Mouse (Mus musculus) forebrain, embryonic 11.5 days (tissue): ENCODE data around the gene Spdya. TPM values are rescaled to one million over a fixed set of nuclear protein-coding genes. Genes with fewer than 3 reads are reported as not detected.
"Not testable (repeated sequence)": the region's sequence is repeated elsewhere in the genome, so short reads cannot be mapped to it uniquely, and the experiment has no call there.

Experiments
- ATAC-seq: fragments of 200-750 bp; cut with Nextera tagmentation; replicated peaks from 2 replicates; pipeline ENCODE4 v1.8.0; 2017; ENCODE audit warnings: moderate TSS enrichment; ENCODE audit not compliant: low FRiP score
- DNase-seq: peaks from one replicate; pipeline ENCODE4 v3.0.0-alpha.2; 2017; ENCODE audit warnings: low spot score
- H3K27ac ChIP-seq: fragments of 300-500 bp; sonication (generic); 2 replicates; pipeline ENCODE4 v1.5.1; 2014; ENCODE audit warnings: low read depth, low read length
- H3K27me3 ChIP-seq: fragments of 300-500 bp; sonication (generic); 2 replicates; pipeline ENCODE4 v1.6.1; 2014; ENCODE audit warnings: mild to moderate bottlenecking, low read length, mixed read lengths; ENCODE audit not compliant: control insufficient read depth, insufficient read depth
- H3K36me3 ChIP-seq: fragments of 300-500 bp; sonication (generic); 2 replicates; pipeline ENCODE4 v1.6.1; 2014; ENCODE audit warnings: mild to moderate bottlenecking, low read length, moderate library complexity, mixed read lengths; ENCODE audit not compliant: control insufficient read depth, insufficient read depth
- H3K4me1 ChIP-seq: fragments of 300-500 bp; sonication (generic); replicated peaks from 2 replicates; pipeline ENCODE4 v1.6.1; 2014; ENCODE audit warnings: low read length, mixed read lengths; ENCODE audit not compliant: control insufficient read depth, insufficient read depth
- H3K4me2 ChIP-seq: fragments of 300-500 bp; sonication (generic); 2 replicates; pipeline ENCODE4 v1.6.1; 2014; ENCODE audit warnings: low read depth, mild to moderate bottlenecking, low read length, moderate library complexity, mixed read lengths; ENCODE audit not compliant: severe bottlenecking
- H3K4me3 ChIP-seq: fragments of 300-500 bp; sonication (generic); 2 replicates; pipeline ENCODE4 v1.5.1; 2014; ENCODE audit warnings: low read depth, low read length
- H3K9ac ChIP-seq: fragments of 300-500 bp; sonication (generic); 2 replicates; pipeline ENCODE4 v1.6.1; 2014; ENCODE audit warnings: low read length
- H3K9me3 ChIP-seq: fragments of 300-500 bp; sonication (generic); 2 replicates; pipeline ENCODE4 v1.6.1; 2016; ENCODE audit warnings: low read length, mixed read lengths; ENCODE audit not compliant: control insufficient read depth
- WGBS: fragments of 180-500 bp; shearing (Covaris S2); extraction: QIAGEN DNeasy Blood & Tissue Kit; methylation state at CpG from one replicate; pipeline ENCODE4 v1.1.7; 2014; 5-methylcytosine and 5-hydroxymethylcytosine counted together
- polyA plus RNA-seq: library from polyadenylated mRNA; unstranded; fragments of >200 nt; fragmentation: Nextera tagmentation; extraction: Ambion mirVana; gene quantifications from 2 replicates; pipeline ENCODE4 v1.2.1, GENCODE M21; 2014

Gene Spdya
- polyA plus RNA-seq, 1 experiment from 2014 or later: 1.3 TPM

- no peaks in the 10 kb centered on the region for H3K9me3 ChIP-seq
- H3K36me3 ChIP-seq: no peaks in the 10 kb centered on the region
- 0 out of 2 replicates have a peak overlapping the region, but pooled peaks have one; percentile 31 for H3K27ac ChIP-seq
- DNase-seq (peak; percentile 70), ATAC-seq (peak; percentile 89)
- H3K9ac ChIP-seq: peak overlapping the region; percentile 90
- H3K4me2 ChIP-seq: peak overlapping the region; percentile 79
- WGBS: under 1% methylated on average over 69 of the region's 73 CpGs
- H3K4me3 ChIP-seq: peak overlapping the region; percentile 100
- no peaks in the 10 kb centered on the region for H3K27me3 ChIP-seq
- H3K4me1 ChIP-seq: no peaks in the 10 kb centered on the region
Measured at GRCm38 (mm10) chr17:71616319-71617032, 64.6 kb downstream of the Spdya start.

GRCm38 (mm10) chr17:71617033-71617362 lies 65.1 kb downstream of the Spdya start:
- H3K4me1 ChIP-seq: no peaks in the 10 kb centered on the region
- H3K9ac ChIP-seq: peak overlapping the region; percentile 90
- no peaks in the 10 kb centered on the region for H3K27me3 ChIP-seq
- ATAC-seq: no peak
- peak overlapping the region; percentile 100 for H3K4me3 ChIP-seq
- H3K9me3 ChIP-seq: no peaks in the 10 kb centered on the region
- DNase-seq: no peak
- H3K36me3 ChIP-seq: no peaks in the 10 kb centered on the region
- H3K27ac ChIP-seq: no peak overlapping the region
- 1% methylated on average over 10 of the region's 10 CpGs for WGBS
- H3K4me2 ChIP-seq: peak overlapping the region; percentile 79

GRCm38 (mm10) chr17:71617974-71618373 lies 66.1 kb downstream of the Spdya start:
- no peaks in the 10 kb centered on the region for H3K9me3 ChIP-seq
- ATAC-seq (no peak), DNase-seq (no peak)
- H3K36me3 ChIP-seq: no peaks in the 10 kb centered on the region
- H3K9ac ChIP-seq: no peak overlapping the region
- no peak overlapping the region for H3K4me3 ChIP-seq
- H3K27ac ChIP-seq: no peak overlapping the region
- 80% methylated on average over 4 of the region's 4 CpGs for WGBS
- no peaks in the 10 kb centered on the region for H3K27me3 ChIP-seq
- H3K4me1 ChIP-seq: no peaks in the 10 kb centered on the region
- H3K4me2 ChIP-seq: peak overlapping the region; percentile 2; the same call in 1 of the 2 replicates

- 88% methylated on average over 10 of the region's 10 CpGs for WGBS
- H3K4me3 ChIP-seq: no peak overlapping the region
- no peak overlapping the region for H3K4me2 ChIP-seq
- ATAC-seq (no peak), DNase-seq (no peak)
- no peaks in the 10 kb centered on the region for H3K4me1 ChIP-seq
- no peaks in the 10 kb centered on the region for H3K9me3 ChIP-seq
- H3K27ac ChIP-seq: no peak overlapping the region
- no peak overlapping the region for H3K9ac ChIP-seq
- no peaks in the 10 kb centered on the region for H3K27me3 ChIP-seq
- H3K36me3 ChIP-seq: peaks cover 8% of the 10 kb centered on the region
Measured at GRCm38 (mm10) chr17:71631806-71632205, 79.9 kb downstream of the Spdya start.

GRCm38 (mm10) chr17:71633350-71633749 lies 81.5 kb downstream of the Spdya start:
- DNase-seq (no peak), ATAC-seq (no peak)
- Histone ChIP-seq H3K9me3 (no peaks in the 10 kb centered on the region), H3K36me3 (peaks cover 8% of the 10 kb centered on the region), H3K27me3 (no peaks in the 10 kb centered on the region), H3K9ac (no peak overlapping the region), H3K4me3 (no peak overlapping the region), H3K27ac (no peak overlapping the region), H3K4me2 (no peak overlapping the region), H3K4me1 (no peaks in the 10 kb centered on the region)
- 93% methylated on average over 8 of the region's 8 CpGs for WGBS

GRCm38 (mm10) chr17:71636786-71637185 lies 84.9 kb downstream of the Spdya start:
- Histone ChIP-seq H3K27me3 (no peaks in the 10 kb centered on the region), H3K4me2 (no peak overlapping the region), H3K4me3 (no peak overlapping the region), H3K9me3 (no peaks in the 10 kb centered on the region), H3K36me3 (peaks cover 16% of the 10 kb centered on the region), H3K27ac (no peak overlapping the region), H3K9ac (no peak overlapping the region), H3K4me1 (no peaks in the 10 kb centered on the region)
- 94% methylated on average over 8 of the region's 8 CpGs for WGBS
- ATAC-seq (no peak), DNase-seq (no peak)

- Histone ChIP-seq H3K27me3 (no peaks in the 10 kb centered on the region), H3K4me1 (no peaks in the 10 kb centered on the region), H3K4me2 (no peak overlapping the region), H3K4me3 (no peak overlapping the region), H3K27ac (no peak overlapping the region), H3K9me3 (no peaks in the 10 kb centered on the region), H3K36me3 (peaks cover 16% of the 10 kb centered on the region), H3K9ac (no peak overlapping the region)
- ATAC-seq: no peak
- WGBS: 84% methylated on average over 4 of the region's 4 CpGs
- DNase-seq: no peak
Measured at GRCm38 (mm10) chr17:71637750-71638265, 85.9 kb downstream of the Spdya start.

GRCm38 (mm10) chr17:71639056-71639455 lies 87.2 kb downstream of the Spdya start:
- H3K27me3 ChIP-seq, H3K27ac ChIP-seq, ATAC-seq, H3K9me3 ChIP-seq, H3K4me3 ChIP-seq, H3K4me2 ChIP-seq, DNase-seq, H3K4me1 ChIP-seq, H3K9ac ChIP-seq: not testable (repeated sequence)
- H3K36me3 ChIP-seq: peaks cover 15% of the 10 kb centered on the region
- 90% methylated on average over 5 of the region's 5 CpGs for WGBS
